In the genomic region with DNA sequence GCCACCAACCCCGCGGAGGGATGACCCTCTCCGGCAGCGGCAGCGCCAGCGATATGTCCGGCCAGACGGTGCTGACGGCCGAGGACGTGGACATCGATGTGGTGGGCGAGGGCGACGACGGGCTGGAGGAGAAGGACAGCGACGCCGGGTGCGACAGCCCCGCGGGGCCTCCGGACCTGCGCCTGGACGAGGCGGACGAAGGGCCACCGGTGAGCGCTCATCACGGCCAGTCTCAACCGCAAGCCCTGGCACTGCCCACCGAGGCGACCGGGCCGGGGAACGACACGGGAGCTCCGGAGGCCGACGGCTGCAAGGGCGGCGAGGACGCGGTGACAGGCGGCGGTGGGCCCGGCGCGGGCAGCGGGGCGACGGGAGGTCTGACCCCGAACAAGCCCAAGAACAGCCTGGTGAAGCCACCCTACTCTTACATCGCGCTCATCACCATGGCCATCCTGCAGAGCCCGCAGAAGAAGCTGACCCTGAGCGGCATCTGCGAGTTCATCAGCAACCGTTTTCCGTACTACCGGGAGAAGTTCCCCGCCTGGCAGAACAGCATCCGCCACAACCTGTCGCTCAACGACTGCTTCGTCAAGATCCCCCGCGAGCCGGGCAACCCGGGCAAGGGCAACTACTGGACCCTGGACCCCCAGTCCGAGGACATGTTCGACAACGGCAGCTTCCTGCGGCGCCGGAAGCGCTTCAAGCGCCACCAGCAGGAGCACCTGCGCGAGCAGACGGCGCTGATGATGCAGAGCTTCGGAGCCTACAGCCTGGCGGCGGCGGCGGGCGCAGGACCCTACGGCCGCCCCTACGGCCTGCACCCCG, we compare ENCODE assay signal across 9 mouse cellular contexts. TPM values are rescaled to one million over a fixed set of nuclear protein-coding genes. Genes with fewer than 3 reads are reported as not detected.
DNase-seq lines count a peak whose midpoint lies in the region; ATAC-seq and TF ChIP-seq lines count a peak whose summit lies in the region.
"Had no signal": no experiment of that assay in that cellular context is flagged by ENCODE, and none has a peak within 500 bp of the region (broad histone marks: within the 10 kb centered on the region; RNA-seq: fewer than 3 reads in every experiment).

No protein-coding gene starts in this region.

- TF ChIP-seq POLR2A in kidney, adult 2 months (IDR thresholded peaks at IDR 0.05; ENCODE audit: low read depth, low read length) = no peak

- H3K36me3 ChIP-seq in kidney, adult 2 months (ENCODE audit: control insufficient read depth, insufficient read depth, low read length) = no peaks in the 10 kb centered on the region
- H3K36me3 ChIP-seq in G1E (replicated peaks) = no peaks in the 10 kb centered on the region
- H3K36me3 ChIP-seq in forebrain, embryonic 10.5 days (replicated peaks) = no peaks in the 10 kb centered on the region
- no peaks in the 10 kb centered on the region for H3K36me3 ChIP-seq in hindbrain, postnatal 0 days (ENCODE audit: insufficient read depth, low read length)
- H3K36me3 ChIP-seq in midbrain, embryonic 14.5 days (ENCODE audit: control insufficient read depth, insufficient read depth, low read length) = no peaks in the 10 kb centered on the region

- intact Hi-C loops in left cerebral cortex, adult 2 months (cut with DNase I) = no loop called here

- H3K4me3 ChIP-seq in kidney, adult 2 months (ENCODE audit: insufficient read depth, low read depth, low read length) = peak overlapping the region; percentile 8; the same call in 1 of the 2 replicates
- peak overlapping the region; percentile 13; the same call in 1 of the 2 replicates for H3K4me3 ChIP-seq in G1E (ENCODE audit: low read depth, low read length)
- peak overlapping the region; percentile 43 for H3K4me3 ChIP-seq in forebrain, embryonic 10.5 days
- H3K4me3 ChIP-seq in hindbrain, postnatal 0 days (ENCODE audit: low read length) = peak overlapping the region; percentile 31
- H3K4me3 ChIP-seq in midbrain, embryonic 14.5 days (replicated peaks; ENCODE audit: low read depth, low read length) = peak overlapping the region; percentile 25
- H3K4me3 ChIP-seq in left cerebral cortex, adult 2 months = no peak overlapping the region

- H3K9ac ChIP-seq in hindbrain, postnatal 0 days (replicated peaks; ENCODE audit: low read length) = no peak overlapping the region
- H3K9ac ChIP-seq in midbrain, embryonic 14.5 days (replicated peaks; ENCODE audit: low read length) = 0 out of 2 replicates have a peak overlapping the region, but pooled peaks have one; percentile 16

- H3K4me2 ChIP-seq in hindbrain, postnatal 0 days (ENCODE audit: low read depth, low read length) = peak overlapping the region; percentile 38
- peak overlapping the region; percentile 42 for H3K4me2 ChIP-seq in midbrain, embryonic 14.5 days (ENCODE audit: low read length)

- 2% methylated on average over 92 of the region's 92 CpGs for WGBS in kidney, adult 2 months
- under 1% methylated on average over 92 of the region's 92 CpGs for WGBS in forebrain, embryonic 10.5 days
- WGBS in hindbrain, postnatal 0 days = under 1% methylated on average over 89 of the region's 92 CpGs
- 1% methylated on average over 92 of the region's 92 CpGs for WGBS in midbrain, embryonic 14.5 days

- no peak overlapping the region for H3K27ac ChIP-seq in kidney, adult 2 months (ENCODE audit: insufficient read depth, low read depth, low read length)
- no peak overlapping the region for H3K27ac ChIP-seq in forebrain, embryonic 10.5 days
- peak overlapping the region; percentile 11; the same call in 1 of the 2 replicates for H3K27ac ChIP-seq in hindbrain, postnatal 0 days
- H3K27ac ChIP-seq in midbrain, embryonic 14.5 days (replicated peaks; ENCODE audit: low read depth, low read length) = no peak overlapping the region
- no peak overlapping the region for H3K27ac ChIP-seq in left cerebral cortex, adult 2 months

- peak; percentile 15 for DNase-seq in kidney, adult 2 months
- DNase-seq in kidney, adult 8-10 months = no peak
- DNase-seq in G1E (ENCODE audit: low spot score) = no peak
- peak; percentile 55 for DNase-seq in forebrain, embryonic 10.5 days (ENCODE audit: extremely low spot score, low spot score)
- DNase-seq in hindbrain, postnatal 0 days (ENCODE audit: low spot score) = no peak
- peak; percentile 67 for DNase-seq in midbrain, embryonic 14.5 days
- DNase-seq in Muller cell, postnatal 12 days (ENCODE audit: inconsistent ontology term) = no peak
- no peak for DNase-seq in left cerebral cortex, adult 2 months (ENCODE audit: extremely low spot score in 1 of 2, low spot score in 2 of 2)

- TF ChIP-seq CTCF in kidney, adult 2 months (conservative IDR thresholded peaks at IDR 0.05; ENCODE audit: insufficient read depth, insufficient read length, low read depth, low read length) = no peak
- no peak for TF ChIP-seq CTCF in G1E (IDR thresholded peaks at IDR 0.05; ENCODE audit: low read depth, low read length)
- no peak for TF ChIP-seq CTCF in hindbrain, postnatal 0 days (IDR thresholded peaks at IDR 0.05; ENCODE audit: low read depth)
- no peak for TF ChIP-seq CTCF in left cerebral cortex, adult 2 months (IDR thresholded peaks at IDR 0.05)

- peaks cover 34% of the 10 kb centered on the region for H3K27me3 ChIP-seq in kidney, adult 2 months (replicated peaks; ENCODE audit: control insufficient read depth, insufficient read depth, low read length)
- no peaks in the 10 kb centered on the region; the same call in 1 of the 2 replicates for H3K27me3 ChIP-seq in G1E (ENCODE audit: insufficient read depth, low read length)
- H3K27me3 ChIP-seq in forebrain, embryonic 10.5 days (ENCODE audit: poor library complexity, severe bottlenecking) = peaks cover 100% of the 10 kb centered on the region
- peaks cover 67% of the 10 kb centered on the region for H3K27me3 ChIP-seq in hindbrain, postnatal 0 days (ENCODE audit: insufficient read depth, low read length)
- H3K27me3 ChIP-seq in midbrain, embryonic 14.5 days (ENCODE audit: control insufficient read depth, insufficient read depth, low read length) = peaks cover 80% of the 10 kb centered on the region
- H3K27me3 ChIP-seq: Patski had no signal

- H3K4me1 ChIP-seq in kidney, adult 2 months (ENCODE audit: control insufficient read depth, insufficient read depth, low read length) = no peaks in the 10 kb centered on the region
- H3K4me1 ChIP-seq in G1E (ENCODE audit: insufficient read depth, low read depth, low read length) = no peaks in the 10 kb centered on the region
- H3K4me1 ChIP-seq in forebrain, embryonic 10.5 days = peaks cover 41% of the 10 kb centered on the region
- no peaks in the 10 kb centered on the region for H3K4me1 ChIP-seq in hindbrain, postnatal 0 days (ENCODE audit: insufficient read depth, low read length)
- peaks cover 8% of the 10 kb centered on the region; the same call in 1 of the 2 replicates for H3K4me1 ChIP-seq in midbrain, embryonic 14.5 days (ENCODE audit: control insufficient read depth, insufficient read depth, low read length)

- peaks cover 68% of the 10 kb centered on the region for H3K9me3 ChIP-seq in G1E (replicated peaks)
- H3K9me3 ChIP-seq in forebrain, embryonic 10.5 days = no peaks in the 10 kb centered on the region
- H3K9me3 ChIP-seq in hindbrain, postnatal 0 days (ENCODE audit: low read length) = no peaks in the 10 kb centered on the region
- no peaks in the 10 kb centered on the region for H3K9me3 ChIP-seq in midbrain, embryonic 14.5 days (ENCODE audit: control insufficient read depth, low read length)

- ATAC-seq in G1E (ENCODE audit: extremely low read depth, insufficient number of reproducible peaks, low FRiP score, poor library complexity, severe bottlenecking) = no peak
- ATAC-seq in hindbrain, postnatal 0 days = peak; percentile 22; the same call in 1 of the 2 replicates
- peak; percentile 39; the same call in 1 of the 2 replicates for ATAC-seq in midbrain, embryonic 14.5 days (ENCODE audit: low FRiP score, low TSS enrichment)
- ATAC-seq: Patski had no signal

RNA-seq across cellular contexts. Expression of gene Foxd3, which starts 0.7 kb away (rescaled TPM):
- polyA plus RNA-seq in kidney, adult 2 months (2012; rRNA removed) = 0.06 and 0.11 TPM in 2 replicates
- total RNA-seq in G1E (2014; fragmentation: Nextera tagmentation) (not detected in 2 replicates), G1E (2017) (0.12 TPM in 1 of 2 replicates, not detected in the other)
- not detected in 2 replicates for polyA plus RNA-seq in G1E (2012)
- polyA plus RNA-seq in forebrain, embryonic 10.5 days (2016; fragmentation: Nextera tagmentation; extraction: Ambion mirVana) = 0.07 and 0.11 TPM in 2 replicates
- total RNA-seq in hindbrain, postnatal 0 days (2014; rRNA removed) = 5.3 and 8.1 TPM in 2 replicates
- polyA plus RNA-seq in hindbrain, postnatal 0 days (2015; fragmentation: Nextera tagmentation; extraction: Ambion mirVana) = 0.92 and 1.1 TPM in 2 replicates
- 0.14 and 0.15 TPM in 2 replicates for polyA plus RNA-seq in midbrain, embryonic 14.5 days (2014; fragmentation: Nextera tagmentation; extraction: Ambion mirVana)
- not detected for total RNA-seq in left cerebral cortex, adult 2 months (2021)
- polyA plus RNA-seq: Patski had no signal

RNA-seq across cellular contexts. Expression of gene Alg6, which starts 58.6 kb away (rescaled TPM):
- polyA plus RNA-seq in kidney, adult 2 months (2012; rRNA removed) = 4.2 and 5.0 TPM in 2 replicates
- total RNA-seq in G1E (2014; fragmentation: Nextera tagmentation) = 47.7 and 50.5 TPM in 2 replicates
- total RNA-seq in G1E (2017) = 21.8 and 22.0 TPM in 2 replicates
- polyA plus RNA-seq in G1E (2012) = 0.42 and 0.54 TPM in 2 replicates
- 20.0 and 20.5 TPM in 2 replicates for polyA plus RNA-seq in forebrain, embryonic 10.5 days (2016; fragmentation: Nextera tagmentation; extraction: Ambion mirVana)
- total RNA-seq in hindbrain, postnatal 0 days (2014; rRNA removed) = 20.7 and 41.8 TPM in 2 replicates
- polyA plus RNA-seq in hindbrain, postnatal 0 days (2015; fragmentation: Nextera tagmentation; extraction: Ambion mirVana) = 14.8 and 14.9 TPM in 2 replicates
- 11.1 and 11.6 TPM in 2 replicates for polyA plus RNA-seq in midbrain, embryonic 14.5 days (2014; fragmentation: Nextera tagmentation; extraction: Ambion mirVana)
- 10 to 100 TPM; 11.5 to 11.7 TPM for total RNA-seq in left cerebral cortex, adult 2 months (2021)

Comparison
In these comparisons a context has a peak if more than half of its experiments do, and no peak if none do; other contexts are left out.
1. DNase-seq: peak in kidney, adult 2 months (single experiment), forebrain, embryonic 10.5 days (single experiment) and midbrain, embryonic 14.5 days (single experiment); none in kidney, adult 8-10 months (0 of 2), G1E (single experiment), hindbrain, postnatal 0 days (single experiment), Muller cell, postnatal 12 days (single experiment) and left cerebral cortex, adult 2 months (0 of 2).